ENCODE assay signal across 10 mouse cellular contexts in the genomic region with DNA sequence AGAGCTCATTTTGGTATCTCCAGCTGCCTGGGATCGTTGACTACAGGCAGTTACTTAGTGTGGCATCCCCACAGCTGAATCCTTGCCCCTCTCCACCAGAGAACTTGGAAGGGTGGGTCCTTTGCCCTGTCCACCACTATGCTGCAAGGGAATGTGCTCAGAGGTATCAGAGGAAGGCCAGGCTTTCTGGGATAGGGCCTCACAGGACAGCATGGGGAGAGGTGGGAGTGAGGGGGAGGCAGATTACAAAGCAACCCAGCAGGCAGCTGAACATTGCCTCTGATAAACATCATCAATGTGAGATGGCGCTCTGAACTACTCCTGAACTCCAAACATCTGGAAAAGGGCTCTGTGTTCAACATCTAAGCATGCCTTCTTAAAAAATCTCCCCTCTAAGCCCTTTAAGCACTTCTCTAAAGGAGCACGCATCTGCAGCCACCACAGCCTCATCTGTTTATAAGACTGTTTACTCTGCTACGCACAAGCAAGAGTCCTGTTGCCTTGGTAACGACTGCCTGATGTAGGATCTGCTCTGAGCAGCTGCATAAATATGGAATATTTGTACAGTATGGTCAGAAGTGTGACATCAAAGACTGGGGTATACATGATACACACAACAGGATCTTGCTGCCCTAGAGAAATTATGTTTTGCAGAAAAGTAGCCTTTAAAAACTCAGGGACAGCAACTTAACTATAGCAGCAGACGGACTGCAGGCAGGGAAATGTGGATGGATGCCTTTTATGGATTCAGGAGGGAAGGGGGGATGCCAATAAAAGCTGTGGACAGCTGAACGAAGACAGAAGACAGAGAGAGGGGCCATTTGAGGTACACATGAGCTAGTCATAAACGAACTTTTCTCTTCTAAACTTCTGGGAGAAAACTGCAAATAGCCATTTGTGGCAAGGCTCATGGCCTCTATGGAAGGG.
DNase-seq lines count a peak whose midpoint lies in the region; ATAC-seq and TF ChIP-seq lines count a peak whose summit lies in the region.
"Had no signal": no experiment of that assay in that cellular context is flagged by ENCODE, and none has a peak within 500 bp of the region (broad histone marks: within the 10 kb centered on the region; RNA-seq: fewer than 3 reads in every experiment).

No protein-coding gene starts in this region.

- H3K4me1 ChIP-seq in forebrain, embryonic 14.5 days (ENCODE audit: control insufficient read depth, insufficient read depth, low read length) = peaks cover 10% of the 10 kb centered on the region
- peaks cover 22% of the 10 kb centered on the region for H3K4me1 ChIP-seq in limb, embryonic 15.5 days
- H3K4me1 ChIP-seq in stomach, embryonic 14.5 days (ENCODE audit: control insufficient read depth, insufficient read depth, low read length) = peaks cover 18% of the 10 kb centered on the region

- 0 out of 2 replicates have a peak, but pooled peaks cover 6% of the 10 kb centered on the region for H3K36me3 ChIP-seq in forebrain, embryonic 14.5 days (ENCODE audit: control insufficient read depth, insufficient read depth, low read length)
- H3K36me3 ChIP-seq in limb, embryonic 15.5 days = peaks cover 14% of the 10 kb centered on the region
- H3K36me3 ChIP-seq in stomach, embryonic 14.5 days (ENCODE audit: control insufficient read depth, insufficient read depth, low read length) = peaks cover 20% of the 10 kb centered on the region

- ATAC-seq in forebrain, embryonic 14.5 days = peak; percentile 92
- peak; percentile 78 for ATAC-seq in limb, embryonic 15.5 days (ENCODE audit: insufficient number of reproducible peaks, low FRiP score, low TSS enrichment, low read depth)
- peak; percentile 82; the same call in 1 of the 2 replicates for ATAC-seq in stomach, embryonic 14.5 days (ENCODE audit: insufficient number of reproducible peaks, insufficient read depth, low FRiP score, low read depth)
- ATAC-seq: liver, postnatal 0 days had no signal

- no peaks in the 10 kb centered on the region for H3K27me3 ChIP-seq in forebrain, embryonic 14.5 days (replicated peaks; ENCODE audit: control insufficient read depth, insufficient read depth, low read length)
- H3K27me3 ChIP-seq in limb, embryonic 15.5 days = no peaks in the 10 kb centered on the region
- no peaks in the 10 kb centered on the region for H3K27me3 ChIP-seq in stomach, embryonic 14.5 days (ENCODE audit: control insufficient read depth, insufficient read depth, low read length)

- H3K4me2 ChIP-seq in forebrain, embryonic 14.5 days (ENCODE audit: low read length) = no peak overlapping the region
- H3K4me2 ChIP-seq in limb, embryonic 15.5 days = no peak overlapping the region
- H3K4me2 ChIP-seq in stomach, embryonic 14.5 days (replicated peaks; ENCODE audit: low read depth, low read length) = no peak overlapping the region

- no peak overlapping the region for H3K9ac ChIP-seq in forebrain, embryonic 14.5 days (ENCODE audit: low read length)
- no peak overlapping the region for H3K9ac ChIP-seq in limb, embryonic 15.5 days
- no peak overlapping the region for H3K9ac ChIP-seq in stomach, embryonic 14.5 days (replicated peaks; ENCODE audit: low read depth, low read length)
- H3K9ac ChIP-seq: liver, postnatal 0 days had no signal

- H3K9me3 ChIP-seq in forebrain, embryonic 14.5 days (replicated peaks; ENCODE audit: control insufficient read depth, low read length) = no peaks in the 10 kb centered on the region
- H3K9me3 ChIP-seq in limb, embryonic 15.5 days = no peaks in the 10 kb centered on the region
- no peaks in the 10 kb centered on the region for H3K9me3 ChIP-seq in stomach, embryonic 14.5 days (ENCODE audit: control insufficient read depth, low read depth, low read length)

- no peak overlapping the region for H3K4me3 ChIP-seq in forebrain, embryonic 14.5 days (ENCODE audit: low read depth, low read length)
- no peak overlapping the region for H3K4me3 ChIP-seq in limb, embryonic 15.5 days
- no peak overlapping the region for H3K4me3 ChIP-seq in stomach, embryonic 14.5 days (ENCODE audit: low read depth, low read length)
- H3K4me3 ChIP-seq in gastrocnemius, adult 2 months = no peak overlapping the region

- peak; percentile 4 for DNase-seq in kidney, postnatal 14 days
- no peak for DNase-seq in kidney, adult 8-10 months
- peak; percentile 86 for DNase-seq in forebrain, embryonic 14.5 days (ENCODE audit: low spot score)
- DNase-seq in adrenal gland, postnatal 4 days (ENCODE audit: low spot score in 2 of 2) = no peak
- no peak for DNase-seq in testis, postnatal 10 days (ENCODE audit: low spot score)
- DNase-seq in gastrocnemius, adult 2 months = no peak
- DNase-seq: cerebellum, postnatal 36 days; liver, postnatal 0 days had no signal

- TF ChIP-seq CTCF in gastrocnemius, adult 2 months (IDR thresholded peaks at IDR 0.05) = no peak

- peak overlapping the region; percentile 55 for H3K27ac ChIP-seq in forebrain, embryonic 14.5 days (ENCODE audit: low read depth, low read length)
- H3K27ac ChIP-seq in limb, embryonic 15.5 days = peak overlapping the region; percentile 82
- peak overlapping the region; percentile 90 for H3K27ac ChIP-seq in stomach, embryonic 14.5 days (ENCODE audit: low read length)
- H3K27ac ChIP-seq in gastrocnemius, adult 2 months = no peak overlapping the region

- intact Hi-C loops in gastrocnemius, adult 2 months (cut with DNase I) = no loop called here

- WGBS in forebrain, embryonic 14.5 days = 60% methylated on average over 8 of the region's 8 CpGs
- WGBS in limb, embryonic 15.5 days = 34% methylated on average over 8 of the region's 8 CpGs
- WGBS in stomach, embryonic 14.5 days = 30% methylated on average over 8 of the region's 8 CpGs

Comparison
In these comparisons a context has a peak if more than half of its experiments do, and no peak if none do; other contexts are left out.
1. DNase-seq: peak in kidney, postnatal 14 days (single experiment) and forebrain, embryonic 14.5 days (single experiment); none in kidney, adult 8-10 months (0 of 2), adrenal gland, postnatal 4 days (0 of 2), testis, postnatal 10 days (single experiment) and gastrocnemius, adult 2 months (single experiment).
2. Peak in every context shown above with its lines, with median percentiles within 50 percentile points of each other: ATAC-seq.